Mouse (Mus musculus): ENCODE results near the gene Tmem8b.

Tmem8b gene

GRCm38 (mm10) chr4:43709869-43710268 is 41.1 kb downstream of the Tmem8b start, which contains the start of gene Olfr71:
Gene Olfr71, minus strand, starts transcription at chr4:43710255.
- in situ Hi-C loops (cut with MboI; ENCODE audit: unreplicated experiment in 2 of 2) = loop anchor here (5.0 to 25.0 kb wide), 5 partner anchors 183 to 665 kb away; partner anchors contain the start of genes Fam214b (in 1 of the 2) and Unc13b (in 1 of the 2)

GRCm38 (mm10) chr4:43711821-43712220 is 43.0 kb downstream of the Tmem8b start:
- in situ Hi-C loops (cut with MboI; ENCODE audit: unreplicated experiment in 2 of 2) = loop anchor here (5.0 to 25.0 kb wide), 4 partner anchors 185 to 650 kb away; partner anchors contain the start of gene Unc13b (in 1 of the 2)

- in situ Hi-C loops (cut with MboI; ENCODE audit: unreplicated experiment in 2 of 2) = loop anchor here (5.0 to 25.0 kb wide), 4 partner anchors 186 to 651 kb away; partner anchors contain the start of gene Unc13b (in 1 of the 2)
Measured at GRCm38 (mm10) chr4:43713652-43714219, 45.0 kb downstream of the Tmem8b start.

DNA sequence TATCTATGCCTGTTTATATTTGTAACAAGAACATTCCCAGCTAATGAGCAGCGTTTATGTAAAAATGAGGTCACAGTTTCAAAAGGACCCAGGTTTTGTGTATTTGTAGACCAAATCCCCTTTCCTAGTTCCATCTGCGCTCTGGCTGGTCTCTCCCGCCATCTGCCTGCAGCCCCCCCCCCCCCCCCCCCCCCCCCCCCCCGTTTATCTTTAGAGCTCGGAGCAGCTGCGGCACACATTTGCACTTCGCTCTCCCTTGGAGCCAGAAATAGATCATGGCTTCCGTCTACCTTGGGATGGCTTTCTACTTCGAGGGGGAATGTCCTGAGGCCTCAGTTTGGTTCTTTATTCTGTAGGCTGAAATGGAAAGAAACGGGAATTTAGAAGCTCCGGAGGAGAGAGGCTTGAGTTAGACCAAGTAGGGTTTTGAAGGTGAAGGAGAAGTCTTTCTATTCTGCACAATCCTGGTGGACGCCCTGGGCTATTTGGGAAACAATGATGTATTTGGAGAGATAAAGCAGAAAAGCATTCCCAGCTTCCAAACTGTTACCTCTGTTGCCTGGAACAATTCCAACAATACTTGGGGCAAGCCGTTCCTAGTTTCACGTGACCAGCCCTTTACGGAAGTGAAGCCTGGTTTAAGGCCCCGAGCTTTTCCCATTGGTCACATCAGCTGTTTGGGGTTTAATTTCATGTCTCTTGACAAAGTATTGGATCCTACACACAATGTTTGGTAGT is 51.9 kb downstream of the Tmem8b start:
- in situ Hi-C loops (cut with MboI; ENCODE audit: unreplicated experiment in 2 of 2) = loop anchor here in 1 of 2 experiments (25.0 kb wide), 1 partner anchor 658 kb away; the partner anchor contains the start of gene Unc13b

DNA sequence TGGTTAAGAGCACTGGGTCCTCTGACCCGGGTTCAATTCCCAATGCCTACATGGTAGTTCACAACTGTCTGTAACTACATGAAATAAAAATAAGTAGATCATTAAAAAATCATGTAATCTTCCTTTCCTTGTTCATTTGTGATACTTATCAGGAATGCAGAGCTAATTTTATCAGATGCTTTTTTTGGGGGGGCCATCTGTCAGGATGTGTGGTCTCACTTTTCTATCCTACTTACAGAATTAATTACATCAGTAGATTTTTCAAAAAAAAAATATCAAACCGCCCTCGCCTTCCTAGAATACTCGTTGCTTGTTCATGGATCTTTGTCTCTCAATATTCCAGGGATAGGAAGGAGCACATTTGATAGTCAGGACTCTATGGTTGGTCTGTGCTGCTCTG is 53.4 kb downstream of the Tmem8b start:
- in situ Hi-C loops (cut with MboI; ENCODE audit: unreplicated experiment in 2 of 2) = loop anchor here in 1 of 2 experiments (25.0 kb wide), 1 partner anchor 660 kb away; the partner anchor contains the start of gene Unc13b

GRCm38 (mm10) chr4:43724764-43725163 is 56.0 kb downstream of the Tmem8b start:
- in situ Hi-C loops (cut with MboI; ENCODE audit: unreplicated experiment in 2 of 2) = loop anchor here (25.0 kb wide), 2 partner anchors 263 to 662 kb away; partner anchors contain the start of genes Ccin (in 1 of the 2) and Unc13b (in 1 of the 2)

DNA sequence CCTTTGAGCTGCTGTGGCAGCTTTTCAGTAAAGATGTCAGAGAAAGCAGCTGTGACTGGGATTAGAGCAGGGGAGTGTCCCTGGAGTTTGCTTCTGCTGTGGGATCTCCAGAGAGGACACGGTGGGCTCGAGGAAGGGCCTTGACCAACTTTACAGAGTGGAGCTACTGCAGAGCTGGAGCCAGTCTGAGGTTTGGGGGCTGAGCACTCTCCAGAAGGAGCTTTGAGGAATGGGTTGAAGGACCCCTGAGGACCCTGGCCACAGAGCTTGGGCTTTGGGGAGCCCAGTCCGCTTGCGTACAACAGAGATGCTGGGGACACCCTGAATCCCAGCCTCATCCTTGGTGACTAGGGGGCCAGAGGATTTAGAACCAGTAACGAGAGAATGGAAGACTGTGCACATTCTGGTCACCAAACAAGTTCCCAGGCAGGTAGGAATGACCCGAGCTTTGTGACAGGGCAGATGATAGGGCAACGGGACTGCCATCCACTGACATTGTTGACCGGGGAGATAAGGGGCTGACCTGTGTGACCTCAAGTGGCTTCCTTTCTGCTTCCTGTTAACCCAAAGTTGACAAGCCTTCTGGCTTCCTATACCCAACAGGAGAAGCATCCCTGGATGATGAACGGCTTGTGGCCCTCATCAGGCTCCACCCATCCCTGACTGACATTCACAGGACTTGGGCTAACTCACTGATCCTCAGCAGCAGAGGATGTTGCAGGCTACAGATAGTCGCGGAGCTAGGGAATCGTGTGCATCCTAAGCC is 57.6 kb downstream of the Tmem8b start:
- in situ Hi-C loops (cut with MboI; ENCODE audit: unreplicated experiment in 2 of 2) = loop anchor here in 1 of 2 experiments (25.0 kb wide), 1 partner anchor 261 kb away; the partner anchor contains the start of gene Ccin

DNA sequence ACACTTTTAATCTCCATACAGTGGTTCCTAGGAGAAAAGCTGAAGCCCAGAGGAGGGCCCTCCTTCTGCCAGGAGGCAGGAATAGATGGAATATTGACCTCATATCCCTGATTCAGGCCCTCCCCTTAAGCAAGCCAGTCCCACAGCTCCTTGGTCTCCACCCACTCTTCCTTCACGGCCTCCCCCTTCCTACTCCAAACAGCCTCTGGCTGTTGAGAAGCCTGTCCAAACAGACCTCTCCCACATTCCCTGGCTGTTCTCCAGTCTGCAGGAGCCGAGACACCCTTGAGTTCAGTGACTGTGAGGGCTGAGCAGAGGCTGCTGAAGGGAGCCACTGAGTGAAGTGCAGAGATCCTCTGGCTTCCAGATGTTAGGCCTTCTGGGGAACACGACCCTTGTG is 58.2 kb downstream of the Tmem8b start, which contains the start of gene Hrct1:
TSS of gene Hrct1 (plus strand) at position 194 of the 400 bp plus-strand sequence.
- in situ Hi-C loops (cut with MboI; ENCODE audit: unreplicated experiment in 2 of 2) = loop anchor here in 1 of 2 experiments (25.0 kb wide), 1 partner anchor 260 kb away; the partner anchor contains the start of gene Ccin

DNA sequence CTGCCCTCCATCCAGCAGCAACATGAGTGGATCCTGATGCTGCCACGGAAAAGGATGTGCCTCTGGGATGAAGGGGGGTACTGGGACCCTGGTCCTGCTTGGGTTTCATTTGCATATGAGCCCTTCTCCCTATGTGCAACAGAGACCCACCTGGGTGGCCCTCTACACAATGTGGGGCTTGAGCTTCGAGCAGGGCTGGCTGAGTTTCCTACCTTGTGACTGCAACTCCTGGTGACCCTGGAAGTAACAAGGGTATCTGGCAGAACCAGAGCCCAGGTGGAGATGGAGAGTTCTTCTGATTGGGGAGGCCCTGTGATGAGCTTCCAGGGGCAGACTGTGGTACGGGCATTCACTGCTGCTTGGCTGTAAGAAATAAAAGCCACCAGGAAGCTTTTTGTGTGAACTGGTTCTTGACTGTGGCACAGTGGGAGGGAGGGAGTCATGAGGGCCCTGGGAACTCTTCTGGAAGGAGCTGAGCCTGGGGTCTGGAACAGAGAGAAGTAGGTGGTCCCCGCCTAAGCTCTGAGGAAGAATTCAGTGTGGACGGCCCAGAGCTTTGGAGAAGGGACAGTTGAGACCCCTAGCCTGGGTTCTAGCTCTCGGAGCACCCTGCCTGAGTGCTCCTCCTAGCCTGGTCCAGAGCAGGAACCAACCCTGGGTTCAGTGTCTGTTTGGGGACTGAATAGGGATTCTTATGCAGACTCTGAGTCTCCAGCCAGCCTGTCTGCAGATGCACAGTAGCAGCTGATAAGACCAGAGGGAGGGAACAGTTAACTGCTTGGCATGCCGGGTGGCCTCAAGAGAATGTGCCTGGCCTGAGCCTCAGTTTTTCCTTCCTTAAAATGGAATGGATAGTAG is 59.2 kb downstream of the Tmem8b start:
- in situ Hi-C loops (cut with MboI; ENCODE audit: unreplicated experiment in 2 of 2) = loop anchor here in 1 of 2 experiments (25.0 kb wide), 1 partner anchor 259 kb away; the partner anchor contains the start of gene Ccin

DNA sequence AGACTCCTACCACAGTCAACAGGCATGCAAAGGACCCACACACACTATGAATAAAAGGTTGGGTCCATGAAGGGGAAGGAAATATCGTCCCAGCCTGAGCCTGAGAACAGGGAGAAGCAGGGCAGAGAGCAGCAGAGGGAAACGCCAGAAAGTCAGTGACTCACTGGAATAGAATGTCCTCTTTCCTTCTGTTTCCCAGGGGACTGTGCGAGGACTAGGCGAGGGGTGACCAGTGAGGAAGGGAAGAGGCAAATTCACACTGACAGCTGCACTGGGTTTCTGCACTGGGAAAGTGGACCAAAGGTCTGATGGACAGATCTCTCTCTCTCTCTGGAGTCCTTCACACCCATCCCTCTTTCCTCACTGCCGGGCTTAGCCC is 59.8 kb downstream of the Tmem8b start:
- in situ Hi-C loops (cut with MboI; ENCODE audit: unreplicated experiment in 2 of 2) = loop anchor here in 1 of 2 experiments (25.0 kb wide), 1 partner anchor 259 kb away; the partner anchor contains the start of gene Ccin

- in situ Hi-C loops (cut with MboI; ENCODE audit: unreplicated experiment in 2 of 2) = loop anchor here in 1 of 2 experiments (25.0 kb wide), 1 partner anchor 258 kb away; the partner anchor contains the start of gene Ccin
Measured at GRCm38 (mm10) chr4:43729126-43729525, 60.4 kb downstream of the Tmem8b start.

DNA sequence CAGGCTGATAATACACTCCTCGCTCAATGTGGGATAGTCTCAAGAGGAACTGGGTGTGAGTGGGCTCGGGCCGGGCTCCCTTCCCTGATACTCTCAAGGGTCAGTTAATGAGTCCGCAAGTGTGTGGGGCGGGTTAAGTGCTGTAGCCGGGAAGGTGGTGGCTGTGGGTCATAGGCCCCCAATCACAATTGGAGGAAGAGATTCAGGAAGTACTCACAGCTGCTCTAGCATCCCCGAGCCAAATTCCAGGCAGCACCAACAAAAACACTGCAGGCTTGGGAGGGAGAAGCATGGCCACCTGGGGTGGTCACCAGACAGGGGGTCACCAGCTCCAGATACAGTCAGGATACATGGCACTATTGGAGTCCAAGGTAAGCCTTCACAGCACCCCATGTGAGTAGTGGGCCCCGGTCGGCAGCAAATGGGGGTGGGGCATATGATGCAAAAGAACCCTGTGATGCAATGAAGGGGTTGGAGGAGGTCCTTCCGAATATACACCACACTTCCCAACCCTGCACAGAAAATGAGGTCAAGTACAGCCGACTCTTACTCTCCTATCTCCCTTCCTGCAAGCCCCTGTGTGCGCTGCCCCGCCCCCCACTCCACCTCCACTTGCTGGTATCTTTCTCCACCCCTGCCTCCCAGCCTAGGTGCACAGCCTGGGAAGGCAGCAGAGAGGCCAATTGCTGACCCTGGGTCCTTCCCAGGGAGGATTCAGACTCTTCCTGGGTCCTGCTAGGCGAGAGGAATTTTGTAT is 61.2 kb downstream of the Tmem8b start, which contains the start of gene Spaar:
TSS of gene Spaar (plus strand) at position 241 of the 757 bp plus-strand sequence.
- in situ Hi-C loops (cut with MboI; ENCODE audit: unreplicated experiment in 2 of 2) = loop anchor here in 1 of 2 experiments (25.0 kb wide), 1 partner anchor 257 kb away; the partner anchor contains the start of gene Ccin

- in situ Hi-C loops (cut with MboI; ENCODE audit: unreplicated experiment in 2 of 2) = loop anchor here in 1 of 2 experiments (25.0 kb wide), 1 partner anchor 256 kb away; the partner anchor contains the start of gene Ccin
Measured at GRCm38 (mm10) chr4:43730750-43731297, 62.1 kb downstream of the Tmem8b start.

GRCm38 (mm10) chr4:43732171-43732570 is 63.4 kb downstream of the Tmem8b start:
- in situ Hi-C loops (cut with MboI; ENCODE audit: unreplicated experiment in 2 of 2) = loop anchor here in 1 of 2 experiments (25.0 kb wide), 1 partner anchor 255 kb away; the partner anchor contains the start of gene Ccin

DNA sequence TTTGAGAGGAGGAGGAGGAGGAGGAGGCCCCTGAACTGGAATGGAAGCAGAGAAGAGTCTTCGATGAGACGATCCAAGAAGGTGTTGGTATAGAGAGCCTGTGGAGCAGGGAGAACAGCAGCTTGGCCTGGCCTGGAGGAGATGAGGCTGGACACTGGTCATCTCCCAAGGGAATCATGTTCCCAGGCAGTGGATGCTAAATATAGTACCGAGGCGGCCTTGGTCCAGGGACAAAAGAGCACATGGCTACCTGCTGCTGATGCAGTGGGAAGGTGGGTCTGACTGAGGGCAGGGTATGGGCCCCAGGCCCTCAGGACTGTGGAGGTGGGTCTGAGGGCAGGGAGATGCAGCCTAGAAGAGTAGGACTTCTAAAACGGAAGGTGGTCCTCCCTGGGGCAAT is 64.4 kb downstream of the Tmem8b start:
- in situ Hi-C loops (cut with MboI; ENCODE audit: unreplicated experiment in 2 of 2) = loop anchor here in 1 of 2 experiments (25.0 kb wide), 1 partner anchor 254 kb away; the partner anchor contains the start of gene Ccin

DNA sequence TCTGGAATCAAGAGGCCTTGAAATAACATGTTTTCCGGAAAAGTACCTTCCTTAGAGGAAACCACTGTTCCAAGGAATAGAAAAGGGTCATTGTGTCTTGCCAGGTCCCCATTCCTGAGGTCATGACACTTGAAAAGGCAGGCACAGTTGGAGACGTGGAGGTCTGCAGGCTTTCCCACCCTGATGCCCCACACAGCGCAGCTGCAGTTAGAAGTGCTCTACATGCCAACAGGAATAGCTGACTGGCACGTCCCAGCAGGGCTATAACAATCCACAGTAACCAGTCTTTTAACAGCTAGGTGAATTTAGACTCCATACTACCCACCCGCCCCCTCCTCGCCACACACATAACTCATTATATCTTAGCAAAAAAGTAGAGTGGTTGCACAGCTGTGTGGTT is 68.4 kb downstream of the Tmem8b start:
- in situ Hi-C loops (cut with MboI; ENCODE audit: unreplicated experiment in 2 of 2) = loop anchor here in 1 of 2 experiments (25.0 kb wide), 1 partner anchor 250 kb away; the partner anchor contains the start of gene Ccin

GRCm38 (mm10) chr4:43738989-43739674 is 70.4 kb downstream of the Tmem8b start:
- in situ Hi-C loops (cut with MboI; ENCODE audit: unreplicated experiment in 2 of 2) = loop anchor here in 1 of 2 experiments (25.0 kb wide), 1 partner anchor 248 kb away; the partner anchor contains the start of gene Ccin

Data from v-Abl transformed pro-B cells (cell line).